Mouse (Mus musculus): Measurements from ENCODE around the gene Zfp990.
"Not testable (repeated sequence)": the region's sequence is repeated elsewhere in the genome, so short reads cannot be mapped to it uniquely, and the experiment has no call there.

The Zfp990 gene

DNA sequence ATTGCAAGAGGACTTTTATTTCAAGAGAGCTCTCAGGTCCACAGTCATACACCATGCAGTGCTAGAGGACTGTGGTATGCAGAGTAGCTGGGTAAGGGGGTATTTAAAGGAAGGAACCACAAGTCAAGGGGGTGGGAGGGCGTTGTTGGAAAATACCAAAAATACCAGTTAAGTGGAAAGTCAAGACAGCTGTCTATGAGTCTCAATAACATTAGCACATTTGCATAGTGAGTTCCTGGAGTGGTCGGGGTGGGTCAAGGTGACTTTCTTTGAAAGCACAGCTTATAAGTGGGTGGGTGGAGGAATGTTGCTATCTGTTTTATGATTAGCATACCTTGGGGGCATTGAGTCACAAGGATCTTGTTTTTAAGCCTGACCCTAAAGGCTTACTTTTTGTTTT is 75.5 kb downstream of the Zfp990 start:
- not testable (repeated sequence) for DNase-seq (ENCODE audit: low read depth, low spot score)

Measured in A20 (cell line).